ENCODE assay signal across 8 mouse cellular contexts in genomic region chr1:55406531-55407375, GRCm38 (mm10). TPM values are rescaled to one million over a fixed set of nuclear protein-coding genes. Genes with fewer than 3 reads are reported as not detected.
A peak's percentile ranks its signal among the peaks of the same experiment; 100 is the strongest.
DNase-seq lines count a peak whose midpoint lies in the region; ATAC-seq and TF ChIP-seq lines count a peak whose summit lies in the region.

No protein-coding gene starts in this region.

- no peaks in the 10 kb centered on the region for H3K27me3 ChIP-seq in forebrain, embryonic 11.5 days (ENCODE audit: control insufficient read depth, insufficient read depth, low read length)
- 0 out of 2 replicates have a peak, but pooled peaks cover 7% of the 10 kb centered on the region for H3K27me3 ChIP-seq in hindbrain, embryonic 14.5 days (ENCODE audit: control insufficient read depth, insufficient read depth, low read length)
- peaks cover 60% of the 10 kb centered on the region for H3K27me3 ChIP-seq in midbrain, embryonic 10.5 days (ENCODE audit: low read depth, poor library complexity, severe bottlenecking)

- H3K27ac ChIP-seq in layer of hippocampus, adult 2 months, result peak overlapping the region; percentile 89
- no peak overlapping the region; the same call in 1 of the 2 replicates for H3K27ac ChIP-seq in bone marrow, adult 2 months (ENCODE audit: control insufficient read depth, insufficient read depth, low read depth, low read length, poor library complexity)
- H3K27ac ChIP-seq in forebrain, embryonic 11.5 days (ENCODE audit: low read depth, low read length), result no peak overlapping the region
- peak overlapping the region; percentile 82 for H3K27ac ChIP-seq in hindbrain, embryonic 14.5 days
- H3K27ac ChIP-seq in midbrain, embryonic 10.5 days (replicated peaks), result peak overlapping the region; percentile 74

- no peaks in the 10 kb centered on the region for H3K9me3 ChIP-seq in forebrain, embryonic 11.5 days (ENCODE audit: control insufficient read depth, low read length)
- H3K9me3 ChIP-seq in hindbrain, embryonic 14.5 days (ENCODE audit: control insufficient read depth, low read length), result no peaks in the 10 kb centered on the region
- H3K9me3 ChIP-seq in midbrain, embryonic 10.5 days (replicated peaks), result no peaks in the 10 kb centered on the region

- peak; percentile 8; the same call in 1 of the 2 replicates for ATAC-seq in forebrain, embryonic 11.5 days (replicated peaks; ENCODE audit: low FRiP score)
- 0 out of 2 replicates have a peak, but pooled peaks have one; percentile 12 for ATAC-seq in hindbrain, embryonic 14.5 days (ENCODE audit: low FRiP score)

- peak overlapping the region; percentile 51 for H3K9ac ChIP-seq in forebrain, embryonic 11.5 days (ENCODE audit: low read length)
- H3K9ac ChIP-seq in hindbrain, embryonic 14.5 days, result peak overlapping the region; percentile 78

- intact Hi-C loops in left cerebral cortex, postnatal 36 days (cut with DNase I), result loop anchor here (1.0 to 5.0 kb wide), 3 partner anchors 151 to 330 kb away; no protein-coding TSS in a partner anchor

- peak overlapping the region; percentile 97 for H3K4me2 ChIP-seq in forebrain, embryonic 11.5 days (ENCODE audit: low read depth, low read length, severe bottlenecking)
- peak overlapping the region; percentile 97 for H3K4me2 ChIP-seq in hindbrain, embryonic 14.5 days (replicated peaks)

- TF ChIP-seq POLR2A in bone marrow, adult 2 months (IDR thresholded peaks at IDR 0.05; ENCODE audit: borderline replicate concordance, control insufficient read depth, low read depth, low read length), result no peak

- WGBS in bone marrow, adult 2 months, result 9% methylated on average over 35 of the region's 35 CpGs
- WGBS in forebrain, embryonic 11.5 days, result 4% methylated on average over 35 of the region's 35 CpGs
- WGBS in hindbrain, embryonic 14.5 days, result 4% methylated on average over 35 of the region's 35 CpGs
- 4% methylated on average over 35 of the region's 35 CpGs for WGBS in midbrain, embryonic 10.5 days

- peak overlapping the region; percentile 90 for H3K4me3 ChIP-seq in layer of hippocampus, adult 2 months
- peak overlapping the region; percentile 45 for H3K4me3 ChIP-seq in bone marrow, adult 2 months (replicated peaks; ENCODE audit: control insufficient read depth, low read depth, low read length)
- peak overlapping the region; percentile 68 for H3K4me3 ChIP-seq in forebrain, embryonic 11.5 days (ENCODE audit: low read depth, low read length)
- H3K4me3 ChIP-seq in hindbrain, embryonic 14.5 days (replicated peaks; ENCODE audit: low read length), result peak overlapping the region; percentile 88
- peak overlapping the region; percentile 75 for H3K4me3 ChIP-seq in midbrain, embryonic 10.5 days

- no peaks in the 10 kb centered on the region; the same call in 1 of the 2 replicates for H3K4me1 ChIP-seq in bone marrow, adult 2 months (ENCODE audit: control insufficient read depth, insufficient read depth, low read length)
- no peaks in the 10 kb centered on the region for H3K4me1 ChIP-seq in forebrain, embryonic 11.5 days (replicated peaks; ENCODE audit: control insufficient read depth, insufficient read depth, low read length)
- H3K4me1 ChIP-seq in hindbrain, embryonic 14.5 days (replicated peaks; ENCODE audit: control insufficient read depth, insufficient read depth, low read length), result peaks cover 12% of the 10 kb centered on the region
- H3K4me1 ChIP-seq in midbrain, embryonic 10.5 days, result peaks cover 17% of the 10 kb centered on the region

- H3K36me3 ChIP-seq in forebrain, embryonic 11.5 days (ENCODE audit: control insufficient read depth, insufficient read depth, low read length), result no peaks in the 10 kb centered on the region
- H3K36me3 ChIP-seq in hindbrain, embryonic 14.5 days (replicated peaks; ENCODE audit: control insufficient read depth, insufficient read depth), result no peaks in the 10 kb centered on the region
- H3K36me3 ChIP-seq in midbrain, embryonic 10.5 days, result no peaks in the 10 kb centered on the region

- TF ChIP-seq CTCF in layer of hippocampus, adult 2 months (conservative IDR thresholded peaks at IDR 0.05), result no peak
- no peak for TF ChIP-seq CTCF in bone marrow, adult 2 months (IDR thresholded peaks at IDR 0.05; ENCODE audit: control insufficient read depth, insufficient read depth, low read length)

- DNase-seq in layer of hippocampus, adult 2 months (ENCODE audit: low spot score in 2 of 2), result no peak
- DNase-seq in layer of hippocampus, adult 9-10 months (ENCODE audit: low spot score), result no peak
- peak; percentile 74 for DNase-seq in forebrain, embryonic 11.5 days (ENCODE audit: low spot score)
- peak; percentile 44 for DNase-seq in hindbrain, embryonic 14.5 days (ENCODE audit: low spot score)
- DNase-seq in left cerebral cortex, postnatal 36 days (ENCODE audit: low spot score in 2 of 2), result peak; percentile 36 to 46
- DNase-seq in midbrain, embryonic 10.5 days (ENCODE audit: low spot score), result peak; percentile 50
- DNase-seq in thymus, postnatal 0 days (ENCODE audit: low spot score), result peak; percentile 45

RNA-seq across cellular contexts. Expression of gene Plcl1, which starts 1.0 kb away (rescaled TPM):
- total RNA-seq in layer of hippocampus, adult 2 months (2021), result 10 to 100 TPM; 32.0 to 34.7 TPM
- polyA plus RNA-seq in bone marrow, adult 2 months (2011; ENCODE audit: insufficient read depth, insufficient read length, low replicate concordance, missing spikeins), result 0.30 and 2.5 TPM in 2 replicates
- 2.2 and 3.3 TPM in 2 replicates for polyA plus RNA-seq in forebrain, embryonic 11.5 days (2014; fragmentation: Nextera tagmentation; extraction: Ambion mirVana)
- 5.4 and 5.5 TPM in 2 replicates for polyA plus RNA-seq in hindbrain, embryonic 14.5 days (2014; fragmentation: Nextera tagmentation; extraction: Ambion mirVana)
- 10 to 100 TPM; 23.9 to 26.4 TPM for total RNA-seq in left cerebral cortex, postnatal 36 days (2021)
- polyA plus RNA-seq in midbrain, embryonic 10.5 days (2016; fragmentation: Nextera tagmentation; extraction: Ambion mirVana), result 0.93 and 1.0 TPM in 2 replicates
- 2.1 and 2.9 TPM in 2 replicates for polyA plus RNA-seq in thymus, postnatal 0 days (2015; fragmentation: Nextera tagmentation; extraction: Ambion mirVana)

RNA-seq across cellular contexts. Expression of gene Boll, which starts 43.5 kb away (rescaled TPM):
- 1 to 10 TPM in 1 of 2 experiments, under 1 TPM in 1; 0.83 to 1.2 TPM for total RNA-seq in layer of hippocampus, adult 2 months (2021)
- not detected in 2 replicates for polyA plus RNA-seq in bone marrow, adult 2 months (2011; ENCODE audit: insufficient read depth, insufficient read length, low replicate concordance, missing spikeins)
- 0.11 and 0.29 TPM in 2 replicates for polyA plus RNA-seq in forebrain, embryonic 11.5 days (2014; fragmentation: Nextera tagmentation; extraction: Ambion mirVana)
- 0.32 and 0.43 TPM in 2 replicates for polyA plus RNA-seq in hindbrain, embryonic 14.5 days (2014; fragmentation: Nextera tagmentation; extraction: Ambion mirVana)
- total RNA-seq in left cerebral cortex, postnatal 36 days (2021), result not detected
- 0.23 and 0.84 TPM in 2 replicates for polyA plus RNA-seq in midbrain, embryonic 10.5 days (2016; fragmentation: Nextera tagmentation; extraction: Ambion mirVana)
- 1.0 and 1.1 TPM in 2 replicates for polyA plus RNA-seq in thymus, postnatal 0 days (2015; fragmentation: Nextera tagmentation; extraction: Ambion mirVana)

Comparison
In these comparisons a context has a peak if more than half of its experiments do, and no peak if none do; other contexts are left out.
1. DNase-seq: peak in forebrain, embryonic 11.5 days (single experiment), hindbrain, embryonic 14.5 days (single experiment), left cerebral cortex, postnatal 36 days (2 of 2), midbrain, embryonic 10.5 days (single experiment) and thymus, postnatal 0 days (single experiment); none in layer of hippocampus, adult 2 months (0 of 2) and layer of hippocampus, adult 9-10 months (single experiment).
2. H3K27ac ChIP-seq: peak in layer of hippocampus, adult 2 months (single experiment), hindbrain, embryonic 14.5 days (single experiment) and midbrain, embryonic 10.5 days (single experiment); none in bone marrow, adult 2 months (single experiment) and forebrain, embryonic 11.5 days (single experiment).
3. Peak in every context shown above with its lines, with median percentiles within 50 percentile points of each other: H3K4me3 ChIP-seq.